Mouse (Mus musculus) heart, postnatal 0 days (tissue): ENCODE results near the gene F3.

Experiments
- CTCF ChIP-seq: IDR thresholded peaks from 2 replicates; pipeline ENCODE4 v1.5.1; 2016; ENCODE audit warnings: antibody characterized with exemption, control low read depth, low read depth
- EP300 ChIP-seq: IDR thresholded peaks from 2 replicates; pipeline ENCODE4 v1.6.1; 2016; ENCODE audit warnings: antibody characterized with exemption, low read depth

DNA sequence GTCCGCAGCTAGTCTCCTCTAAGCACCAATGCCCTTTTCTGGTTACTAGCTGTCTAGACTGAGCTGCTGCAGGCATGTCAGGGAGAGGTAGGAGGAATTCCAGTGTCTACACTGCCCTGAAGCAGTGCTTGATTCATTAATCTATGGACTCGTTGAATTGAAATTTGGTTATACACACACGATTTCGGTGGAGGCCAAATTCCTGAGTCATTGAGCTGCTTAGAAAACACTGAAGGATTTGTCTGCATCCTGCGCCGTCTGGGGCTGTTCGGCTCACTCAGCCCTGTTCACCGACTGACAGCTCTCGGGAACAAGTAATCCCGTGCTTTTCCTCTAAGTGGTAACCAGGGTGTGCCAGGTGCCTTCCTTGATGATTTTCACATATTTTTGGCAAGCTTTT, 2.3 kb downstream of the F3 start:
- TF ChIP-seq CTCF (no peak), EP300 (no peak)
